Mouse (Mus musculus) neural tube, embryonic 15.5 days (tissue): ENCODE measurements around the gene Fam71e1. TPM values are rescaled to one million over a fixed set of nuclear protein-coding genes. Genes with fewer than 3 reads are reported as not detected.

Experiments
- ATAC-seq: fragments of 200-750 bp; cut with Nextera tagmentation; 2 replicates; pipeline ENCODE4 v1.8.0; 2017; ENCODE audit warnings: mild to moderate bottlenecking, moderate TSS enrichment, moderate library complexity; ENCODE audit not compliant: low FRiP score
- H3K27ac ChIP-seq: fragments of 300-500 bp; sonication (generic); replicated peaks from 2 replicates; pipeline ENCODE4 v1.5.1; 2015; ENCODE audit warnings: mild to moderate bottlenecking, inconsistent platforms
- H3K27me3 ChIP-seq: fragments of 300-500 bp; sonication (generic); replicated peaks from 2 replicates; pipeline ENCODE4 v1.6.1; 2015; ENCODE audit warnings: inconsistent platforms
- H3K36me3 ChIP-seq: fragments of 300-500 bp; sonication (generic); 2 replicates; pipeline ENCODE4 v1.6.1; 2015; ENCODE audit warnings: inconsistent platforms
- H3K4me1 ChIP-seq: fragments of 300-500 bp; sonication (generic); 2 replicates; pipeline ENCODE4 v1.6.1; 2015; ENCODE audit warnings: inconsistent platforms
- H3K4me2 ChIP-seq: fragments of 300-500 bp; sonication (generic); 2 replicates; pipeline ENCODE4 v1.6.1; 2015; ENCODE audit warnings: inconsistent platforms, mild to moderate bottlenecking, moderate library complexity
- H3K4me3 ChIP-seq: fragments of 300-500 bp; sonication (generic); replicated peaks from 2 replicates; pipeline ENCODE4 v1.5.1; 2015; ENCODE audit warnings: mild to moderate bottlenecking, inconsistent platforms
- H3K9ac ChIP-seq: fragments of 300-500 bp; sonication (generic); replicated peaks from 2 replicates; pipeline ENCODE4 v1.6.1; 2015; ENCODE audit warnings: mild to moderate bottlenecking, inconsistent platforms
- H3K9me3 ChIP-seq: fragments of 300-500 bp; sonication (generic); replicated peaks from 2 replicates; pipeline ENCODE4 v1.6.1; 2016; ENCODE audit warnings: inconsistent platforms
- WGBS: fragments of 180-500 bp; shearing (Covaris S2); methylation state at CpG from one replicate; pipeline ENCODE4 v1.1.7; 2015; ENCODE audit warnings: mixed read lengths; 5-methylcytosine and 5-hydroxymethylcytosine counted together
- polyA plus RNA-seq: library from polyadenylated mRNA; unstranded; fragments of >200 nt; fragmentation: Nextera tagmentation; extraction: Ambion mirVana; gene quantifications from 2 replicates; pipeline ENCODE4 v1.2.1, GENCODE M21; 2015

The Fam71e1 gene
- polyA plus RNA-seq, 1 experiment from 2014 or later, result 23.2 TPM

GRCm38 (mm10) chr7:44465111-44465510, 31.3 kb upstream of the Fam71e1 start, which contains the start of gene Aspdh:
Aspdh (plus strand) TSS chr7:44465391.
- Histone ChIP-seq H3K4me3 (no peak within 1 kb of the TSS), H3K4me2 (no peak within 1 kb of the TSS), H3K36me3 (peaks cover 38% of the 10 kb centered on the region), H3K9me3 (no peaks in the 10 kb centered on the region), H3K27me3 (no peaks in the 10 kb centered on the region; the same call in 1 of the 2 replicates), H3K4me1 (peaks cover 61% of the 10 kb centered on the region), H3K27ac (peak within 1 kb of the TSS; percentile 91), H3K9ac (0 out of 2 replicates have a peak within 1 kb of the TSS, but pooled peaks have one; percentile 17)
- 29% methylated on average over 2 of the region's 2 CpGs for WGBS
- ATAC-seq, result no peak

- H3K27ac ChIP-seq, result peak overlapping the region; percentile 91
- H3K4me3 ChIP-seq, result no peak overlapping the region
- no peaks in the 10 kb centered on the region; the same call in 1 of the 2 replicates for H3K27me3 ChIP-seq
- H3K4me2 ChIP-seq, result no peak overlapping the region
- no peak for ATAC-seq
- H3K36me3 ChIP-seq, result peaks cover 28% of the 10 kb centered on the region
- WGBS, result 86% methylated on average over 10 of the region's 10 CpGs
- H3K9ac ChIP-seq, result no peak overlapping the region; the same call in 1 of the 2 replicates
- H3K4me1 ChIP-seq, result peaks cover 61% of the 10 kb centered on the region
- H3K9me3 ChIP-seq, result no peaks in the 10 kb centered on the region
These were observed 30.1 kb upstream of the Fam71e1 start for GRCm38 (mm10) chr7:44466006-44466887.

DNA sequence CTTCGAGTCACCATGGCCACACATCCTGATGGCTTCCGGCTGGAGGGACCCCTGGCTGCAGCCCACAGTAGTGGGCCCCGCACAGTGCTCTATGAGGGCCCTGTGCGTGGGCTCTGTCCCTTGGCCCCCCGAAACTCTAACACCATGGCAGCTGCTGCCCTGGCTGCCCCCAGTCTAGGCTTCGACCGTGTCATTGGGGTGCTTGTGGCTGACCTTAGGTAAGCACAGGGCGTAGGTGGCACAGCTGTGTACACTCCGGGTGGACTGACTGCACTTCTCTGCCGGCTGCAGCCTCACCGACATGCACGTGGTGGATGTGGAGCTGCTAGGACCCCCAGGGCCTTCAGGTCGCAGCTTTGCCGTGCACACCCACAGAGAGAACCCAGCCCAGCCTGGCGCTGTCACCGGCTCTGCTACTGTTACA, 29.5 kb upstream of the Fam71e1 start:
- ATAC-seq, result peak; percentile 3; the same call in 1 of the 2 replicates
- Histone ChIP-seq H3K9ac (no peak overlapping the region; the same call in 1 of the 2 replicates), H3K4me1 (peaks cover 61% of the 10 kb centered on the region), H3K36me3 (peaks cover 22% of the 10 kb centered on the region), H3K27me3 (no peaks in the 10 kb centered on the region), H3K27ac (peak overlapping the region; percentile 91), H3K4me3 (0 out of 2 replicates have a peak overlapping the region, but pooled peaks have one; percentile 56), H3K9me3 (no peaks in the 10 kb centered on the region), H3K4me2 (peak overlapping the region; percentile 75; the same call in 1 of the 2 replicates)
- 79% methylated on average over 16 of the region's 16 CpGs for WGBS

DNA sequence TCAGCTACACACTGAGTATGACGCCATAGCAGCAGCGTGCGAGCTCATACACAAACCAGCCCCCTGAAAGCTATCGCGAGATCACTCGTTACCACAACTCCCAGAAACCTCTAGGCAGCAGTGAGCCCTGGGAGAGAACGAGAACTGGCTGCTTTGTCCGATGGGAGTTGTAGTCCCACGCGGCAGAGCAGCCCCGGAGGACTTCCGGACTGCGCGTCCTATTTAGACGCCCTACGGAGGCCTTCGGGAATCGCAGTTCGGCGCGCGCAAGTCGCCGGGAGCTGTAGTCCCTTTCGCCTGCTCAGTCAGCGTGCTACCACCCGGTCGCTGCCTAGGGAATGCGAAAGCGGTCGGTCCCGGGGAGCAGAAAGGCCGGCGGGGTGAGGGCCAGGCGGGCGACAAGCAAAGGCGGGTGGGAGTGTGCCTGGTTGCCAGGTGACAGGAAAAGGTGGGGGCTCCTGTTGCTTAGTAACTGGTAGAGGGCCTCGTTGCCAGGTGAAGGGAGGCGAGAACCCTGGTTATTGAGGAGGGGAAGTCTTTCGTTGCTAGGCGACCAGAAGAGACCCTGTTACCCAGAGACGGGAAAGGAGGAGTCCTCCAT, 28.5 kb upstream of the Fam71e1 start, which contains the start of gene Josd2:
Gene Josd2, plus strand, starts transcription at position 170 of the 601 bp plus-strand sequence.
- peaks cover 59% of the 10 kb centered on the region for H3K4me1 ChIP-seq
- WGBS, result under 1% methylated on average over 42 of the region's 42 CpGs

GRCm38 (mm10) chr7:44468644-44469285, 27.6 kb upstream of the Fam71e1 start:
- no peak for ATAC-seq
- Histone ChIP-seq H3K4me3 (peak overlapping the region; percentile 56), H3K9ac (peak overlapping the region; percentile 56), H3K27ac (peak overlapping the region; percentile 91), H3K36me3 (peaks cover 4% of the 10 kb centered on the region; the same call in 1 of the 2 replicates), H3K4me2 (peak overlapping the region; percentile 75), H3K4me1 (peaks cover 57% of the 10 kb centered on the region), H3K9me3 (no peaks in the 10 kb centered on the region), H3K27me3 (no peaks in the 10 kb centered on the region)
- 50% methylated on average over 15 of the region's 15 CpGs for WGBS

More for the DNA sequence above, 28.5 kb upstream of the Fam71e1 start, which contains the start of gene Josd2:
- Histone ChIP-seq H3K9me3 (no peaks in the 10 kb centered on the region), H3K9ac (peak within 1 kb of the TSS; percentile 56), H3K4me2 (peak within 1 kb of the TSS; percentile 75), H3K36me3 (peaks cover 12% of the 10 kb centered on the region), H3K4me3 (peak within 1 kb of the TSS; percentile 56), H3K27ac (peak within 1 kb of the TSS; percentile 91), H3K27me3 (no peaks in the 10 kb centered on the region)
- ATAC-seq, result peak; percentile 91

DNA sequence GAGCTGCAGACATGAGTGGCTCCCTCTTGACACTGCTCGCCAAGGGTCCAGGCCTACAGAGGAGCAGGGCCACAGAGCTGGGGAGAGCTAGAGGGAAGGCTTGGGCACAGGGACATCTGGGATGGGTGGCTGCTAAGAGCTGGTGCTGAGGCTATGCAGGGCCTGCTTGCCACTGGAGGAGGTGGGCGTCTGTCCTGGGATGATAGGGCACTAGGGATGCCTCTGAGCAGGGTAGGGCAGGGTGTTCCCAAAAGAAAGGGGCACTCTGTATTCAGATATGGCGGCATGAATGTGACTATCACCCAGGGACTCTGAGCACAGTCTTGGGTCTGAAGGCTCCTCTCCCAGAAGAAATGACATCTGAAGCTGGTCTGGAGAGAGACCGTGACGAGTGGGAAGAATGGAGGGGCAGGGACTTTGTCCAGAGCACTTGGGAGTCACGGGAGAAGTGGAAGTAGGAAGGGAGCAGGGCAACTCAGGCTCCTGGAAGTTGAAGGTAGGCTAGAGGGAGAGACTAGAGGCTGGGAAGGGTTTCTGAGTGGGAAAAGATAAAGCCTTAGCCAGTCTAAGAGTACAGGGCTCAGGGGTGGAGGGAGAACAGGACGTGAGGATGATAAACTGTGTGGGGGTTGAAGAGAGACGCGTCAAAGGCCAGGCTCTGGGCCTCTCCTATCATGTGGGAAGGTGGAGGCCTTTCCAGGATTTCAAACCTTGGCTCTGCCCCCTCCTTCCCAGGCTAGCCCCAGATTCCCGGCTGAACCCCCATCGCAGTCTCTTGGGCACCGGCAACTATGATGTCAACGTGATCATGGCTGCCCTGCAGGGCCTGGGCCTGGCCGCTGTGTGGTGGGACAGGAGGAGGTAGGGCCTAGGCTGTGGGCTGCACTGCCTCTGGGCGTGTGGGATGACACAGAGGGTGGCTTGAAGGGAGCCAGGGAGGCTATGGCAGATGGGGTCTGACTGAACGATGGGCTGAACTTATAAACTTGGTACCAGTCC, 26.4 kb upstream of the Fam71e1 start:
- 91% methylated on average over 16 of the region's 16 CpGs for WGBS
- Histone ChIP-seq H3K4me2 (no peak overlapping the region), H3K4me1 (peaks cover 56% of the 10 kb centered on the region), H3K9ac (no peak overlapping the region), H3K27ac (peak overlapping the region; percentile 91; the same call in 1 of the 2 replicates), H3K27me3 (no peaks in the 10 kb centered on the region), H3K4me3 (no peak overlapping the region), H3K9me3 (no peaks in the 10 kb centered on the region), H3K36me3 (no peaks in the 10 kb centered on the region)
- no peak for ATAC-seq

GRCm38 (mm10) chr7:44470696-44471612, 25.4 kb upstream of the Fam71e1 start:
- no peak for ATAC-seq
- H3K4me1 ChIP-seq, result peaks cover 56% of the 10 kb centered on the region
- no peak overlapping the region for H3K4me2 ChIP-seq
- 87% methylated on average over 16 of the region's 16 CpGs for WGBS
- H3K27ac ChIP-seq, result no peak overlapping the region
- H3K4me3 ChIP-seq, result no peak overlapping the region
- no peaks in the 10 kb centered on the region for H3K36me3 ChIP-seq
- H3K27me3 ChIP-seq, result no peaks in the 10 kb centered on the region
- no peak overlapping the region for H3K9ac ChIP-seq
- H3K9me3 ChIP-seq, result no peaks in the 10 kb centered on the region

- H3K4me1 ChIP-seq, result peaks cover 51% of the 10 kb centered on the region
- 43% methylated on average over 6 of the region's 6 CpGs for WGBS
- no peak overlapping the region for H3K27ac ChIP-seq
- H3K9ac ChIP-seq, result no peak overlapping the region
- H3K27me3 ChIP-seq, result 0 out of 2 replicates have a peak, but pooled peaks cover 2% of the 10 kb centered on the region
- H3K4me3 ChIP-seq, result no peak overlapping the region
- ATAC-seq, result no peak
- no peak overlapping the region for H3K4me2 ChIP-seq
- H3K36me3 ChIP-seq, result no peaks in the 10 kb centered on the region
- H3K9me3 ChIP-seq, result no peaks in the 10 kb centered on the region
These were observed 24.4 kb upstream of the Fam71e1 start for GRCm38 (mm10) chr7:44471880-44472557.

GRCm38 (mm10) chr7:44472558-44472885, 23.9 kb upstream of the Fam71e1 start:
- no peaks in the 10 kb centered on the region for H3K36me3 ChIP-seq
- 14% methylated on average over 1 of the region's 1 CpGs for WGBS
- H3K27me3 ChIP-seq, result 0 out of 2 replicates have a peak, but pooled peaks cover 6% of the 10 kb centered on the region
- no peak overlapping the region for H3K4me2 ChIP-seq
- ATAC-seq, result no peak
- no peak overlapping the region for H3K27ac ChIP-seq
- no peak overlapping the region for H3K4me3 ChIP-seq
- H3K9me3 ChIP-seq, result no peaks in the 10 kb centered on the region
- H3K9ac ChIP-seq, result no peak overlapping the region
- H3K4me1 ChIP-seq, result peaks cover 46% of the 10 kb centered on the region
